Mouse (Mus musculus): ENCODE measurements around the gene Prm2. TPM values are rescaled to one million over a fixed set of nuclear protein-coding genes. Genes with fewer than 3 reads are reported as not detected.

The Prm2 gene
- polyA plus RNA-seq, 1 experiment from 2014 or later: not detected

DNA sequence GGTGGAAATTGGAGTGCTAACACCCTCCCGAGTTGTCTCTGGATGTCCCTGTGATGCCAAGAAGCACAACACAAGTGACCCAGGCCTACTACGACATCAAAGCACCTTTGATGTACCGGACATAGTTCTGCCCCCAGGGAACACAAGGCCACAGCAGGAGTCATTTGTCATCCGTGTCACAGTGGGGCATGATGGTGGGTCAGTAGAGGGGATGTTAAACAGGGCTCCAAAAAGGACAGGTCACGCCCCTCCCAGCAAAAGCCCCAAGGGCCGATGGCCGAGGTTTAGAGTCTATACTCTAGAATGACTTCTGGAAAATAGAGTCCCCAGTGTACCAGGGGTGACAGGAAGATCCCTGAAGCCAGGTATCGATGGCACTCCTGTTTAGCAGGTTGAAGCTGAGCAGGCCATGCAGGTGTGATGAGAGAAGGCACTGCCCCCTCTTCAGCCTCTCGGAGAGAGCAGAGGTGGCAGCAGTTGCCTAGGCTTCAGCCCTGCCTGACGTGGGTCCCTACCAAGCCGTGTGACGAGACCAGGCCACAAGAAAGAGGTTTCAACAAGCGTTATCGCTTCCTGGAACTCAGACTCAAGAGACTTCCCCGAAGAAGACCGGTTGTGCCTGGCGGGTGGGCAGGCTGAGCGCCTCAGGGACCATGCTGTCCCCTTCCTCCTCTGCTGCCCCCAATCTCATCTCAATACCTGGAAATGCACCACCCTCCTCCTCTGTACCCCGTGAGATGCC is 24.0 kb downstream of the Prm2 start:
- Histone ChIP-seq H3K9ac (ENCODE audit: low read length) (no peak overlapping the region), H3K27ac (ENCODE audit: low read length) (no peak overlapping the region), H3K4me1 (ENCODE audit: control insufficient read depth, insufficient read depth, low read length) (0 out of 2 replicates have a peak, but pooled peaks cover 12% of the 10 kb centered on the region), H3K27me3 (ENCODE audit: control insufficient read depth, insufficient read depth, low read length) (no peaks in the 10 kb centered on the region), H3K4me2 (ENCODE audit: low read depth, low read length) (no peak overlapping the region), H3K4me3 (replicated peaks; ENCODE audit: low read length) (no peak overlapping the region), H3K36me3 (ENCODE audit: control insufficient read depth, insufficient read depth, low read length) (no peaks in the 10 kb centered on the region), H3K9me3 (replicated peaks; ENCODE audit: control insufficient read depth, low read length) (no peaks in the 10 kb centered on the region)
- no peak for ATAC-seq (ENCODE audit: insufficient read depth, low FRiP score)
- 71% methylated on average over 19 of the region's 19 CpGs for WGBS

DNA sequence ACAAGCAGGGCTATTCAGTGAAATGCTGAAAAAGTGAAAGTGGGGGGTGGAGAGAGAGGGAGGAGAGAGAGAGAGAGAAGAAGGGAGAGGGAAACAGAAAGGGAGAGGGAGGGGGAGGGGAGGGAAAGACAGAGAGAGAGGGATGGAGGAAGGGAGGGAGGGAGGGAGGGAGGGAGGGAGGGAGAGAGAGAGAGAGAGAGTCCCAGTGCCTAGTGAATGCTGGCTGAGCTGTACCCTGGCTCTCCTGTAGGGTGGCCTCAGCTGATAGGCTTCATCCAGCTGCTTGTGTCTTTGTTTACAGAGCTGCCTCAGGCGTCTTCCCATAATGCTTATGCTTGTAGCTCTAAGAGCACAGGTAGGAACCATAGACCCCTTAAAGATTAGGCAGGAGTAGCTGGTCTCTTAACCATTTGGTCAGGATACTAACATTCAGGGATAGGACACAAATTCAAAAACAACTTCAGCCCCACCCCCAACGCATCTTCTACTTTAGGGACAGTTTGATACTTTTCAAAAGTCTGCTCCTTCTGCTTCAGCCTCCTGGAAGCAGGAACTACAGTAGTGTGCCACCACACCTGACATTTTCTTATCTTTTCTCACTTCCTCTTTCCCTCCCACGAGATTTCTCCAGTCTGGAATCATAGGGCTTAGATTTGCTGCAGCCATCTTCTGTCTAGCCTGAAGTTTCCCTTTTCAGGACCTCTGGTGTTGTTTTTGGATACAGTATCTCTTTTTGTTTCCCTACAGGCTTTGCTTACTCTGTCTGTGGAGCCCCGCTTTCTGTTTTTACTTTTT is 25.2 kb downstream of the Prm2 start:
- Histone ChIP-seq H3K27me3 (ENCODE audit: control insufficient read depth, insufficient read depth, low read length) (no peaks in the 10 kb centered on the region), H3K4me3 (replicated peaks; ENCODE audit: low read length) (no peak overlapping the region), H3K27ac (ENCODE audit: low read length) (no peak overlapping the region; the same call in 1 of the 2 replicates), H3K36me3 (ENCODE audit: control insufficient read depth, insufficient read depth, low read length) (no peaks in the 10 kb centered on the region), H3K4me2 (ENCODE audit: low read depth, low read length) (no peak overlapping the region), H3K9ac (ENCODE audit: low read length) (no peak overlapping the region), H3K4me1 (ENCODE audit: control insufficient read depth, insufficient read depth, low read length) (0 out of 2 replicates have a peak, but pooled peaks cover 9% of the 10 kb centered on the region), H3K9me3 (replicated peaks; ENCODE audit: control insufficient read depth, low read length) (no peaks in the 10 kb centered on the region)
- ATAC-seq (ENCODE audit: insufficient read depth, low FRiP score): peak; percentile 27; the same call in 1 of the 2 replicates
- WGBS: 39% methylated on average over 4 of the region's 4 CpGs

DNA sequence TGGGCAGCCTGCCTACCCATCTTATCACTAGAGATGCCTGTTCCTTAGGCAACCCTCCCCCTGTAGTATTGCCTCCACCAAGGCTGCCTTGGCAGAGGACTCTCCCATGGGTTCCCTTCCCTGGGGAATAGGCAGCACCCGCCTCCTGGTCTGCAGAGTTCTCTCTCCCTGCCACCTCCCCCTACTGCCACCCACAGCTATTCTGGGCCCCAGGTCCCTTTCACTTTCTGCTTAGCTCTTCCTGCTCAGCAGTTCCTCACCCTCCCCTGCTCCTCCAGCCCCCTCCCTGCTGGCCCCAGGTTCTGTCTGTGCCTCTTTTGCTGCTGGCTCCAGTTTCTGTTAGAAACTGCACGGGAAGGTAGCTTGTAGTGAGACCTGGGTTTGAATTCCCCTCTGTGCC is 26.3 kb downstream of the Prm2 start:
- 68% methylated on average over 2 of the region's 2 CpGs for WGBS
- H3K9ac ChIP-seq (ENCODE audit: low read length): no peak overlapping the region
- H3K9me3 ChIP-seq (replicated peaks; ENCODE audit: control insufficient read depth, low read length): no peaks in the 10 kb centered on the region

DNA sequence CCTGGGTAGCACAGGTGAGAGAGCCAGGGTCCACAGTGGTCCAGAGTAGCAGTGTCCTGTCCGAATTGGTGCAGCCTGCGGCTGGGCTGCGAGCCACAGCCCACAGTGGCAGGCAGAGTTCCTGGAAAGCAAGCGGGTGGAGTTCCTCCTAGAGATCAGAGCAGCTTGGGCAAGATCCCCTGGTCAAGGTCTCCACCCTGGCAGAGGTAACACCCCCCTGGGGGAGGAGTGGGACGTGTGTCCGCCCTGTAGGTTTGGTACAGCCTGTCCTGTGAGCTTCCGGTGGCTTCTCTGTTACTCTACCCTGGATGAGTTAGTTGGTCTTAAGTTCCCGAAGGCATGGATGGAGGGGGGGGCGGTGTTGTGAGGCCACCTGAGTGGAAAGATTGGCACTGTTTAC is 27.1 kb downstream of the Prm2 start:
- ATAC-seq (ENCODE audit: insufficient read depth, low FRiP score): no peak

More for the DNA sequence above, 26.3 kb downstream of the Prm2 start:
- H3K4me2 ChIP-seq (ENCODE audit: low read depth, low read length): no peak overlapping the region
- no peak overlapping the region for H3K4me3 ChIP-seq (replicated peaks; ENCODE audit: low read length)
- no peak overlapping the region for H3K27ac ChIP-seq (ENCODE audit: low read length)
- H3K27me3 ChIP-seq (ENCODE audit: control insufficient read depth, insufficient read depth, low read length): no peaks in the 10 kb centered on the region
- H3K36me3 ChIP-seq (ENCODE audit: control insufficient read depth, insufficient read depth, low read length): no peaks in the 10 kb centered on the region
- no peak for ATAC-seq (ENCODE audit: insufficient read depth, low FRiP score)
- 0 out of 2 replicates have a peak, but pooled peaks cover 9% of the 10 kb centered on the region for H3K4me1 ChIP-seq (ENCODE audit: control insufficient read depth, insufficient read depth, low read length)

DNA sequence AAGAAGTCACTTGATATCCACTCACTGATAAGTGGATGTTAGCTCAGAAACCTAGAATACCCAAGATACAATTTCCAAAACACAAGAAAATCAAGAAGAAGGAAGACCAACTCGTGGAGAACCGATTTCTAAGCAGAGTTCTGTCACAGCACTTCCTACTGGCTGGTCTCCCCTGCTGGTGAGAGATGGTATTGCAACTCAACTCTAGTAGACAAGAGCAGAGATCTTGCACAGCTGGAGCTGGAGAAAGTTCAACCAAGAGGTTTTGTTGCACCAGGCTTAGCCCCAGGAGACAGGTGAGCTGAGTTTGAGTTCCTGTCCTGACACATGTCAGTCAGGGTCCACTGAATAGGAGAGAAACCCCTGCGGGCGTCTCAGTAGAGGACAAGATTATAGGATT is 28.8 kb downstream of the Prm2 start:
- Histone ChIP-seq H3K9ac (ENCODE audit: low read length) (no peak overlapping the region), H3K4me3 (replicated peaks; ENCODE audit: low read length) (no peak overlapping the region), H3K4me2 (ENCODE audit: low read depth, low read length) (no peak overlapping the region), H3K27ac (ENCODE audit: low read length) (no peak overlapping the region), H3K27me3 (ENCODE audit: control insufficient read depth, insufficient read depth, low read length) (no peaks in the 10 kb centered on the region), H3K9me3 (replicated peaks; ENCODE audit: control insufficient read depth, low read length) (no peaks in the 10 kb centered on the region), H3K36me3 (ENCODE audit: control insufficient read depth, insufficient read depth, low read length) (no peaks in the 10 kb centered on the region), H3K4me1 (ENCODE audit: control insufficient read depth, insufficient read depth, low read length) (peaks cover 17% of the 10 kb centered on the region; the same call in 1 of the 2 replicates)
- ATAC-seq (ENCODE audit: insufficient read depth, low FRiP score): no peak
- 49% methylated on average over 4 of the region's 4 CpGs for WGBS

More for the DNA sequence above, 27.1 kb downstream of the Prm2 start:
- no peaks in the 10 kb centered on the region for H3K36me3 ChIP-seq (ENCODE audit: control insufficient read depth, insufficient read depth, low read length)
- no peak overlapping the region for H3K9ac ChIP-seq (ENCODE audit: low read length)
- H3K4me3 ChIP-seq (replicated peaks; ENCODE audit: low read length): no peak overlapping the region
- 53% methylated on average over 9 of the region's 9 CpGs for WGBS
- 0 out of 2 replicates have a peak, but pooled peaks cover 12% of the 10 kb centered on the region for H3K4me1 ChIP-seq (ENCODE audit: control insufficient read depth, insufficient read depth, low read length)
- H3K27ac ChIP-seq (ENCODE audit: low read length): no peak overlapping the region
- no peaks in the 10 kb centered on the region for H3K27me3 ChIP-seq (ENCODE audit: control insufficient read depth, insufficient read depth, low read length)
- no peaks in the 10 kb centered on the region for H3K9me3 ChIP-seq (replicated peaks; ENCODE audit: control insufficient read depth, low read length)
- H3K4me2 ChIP-seq (ENCODE audit: low read depth, low read length): no peak overlapping the region

DNA sequence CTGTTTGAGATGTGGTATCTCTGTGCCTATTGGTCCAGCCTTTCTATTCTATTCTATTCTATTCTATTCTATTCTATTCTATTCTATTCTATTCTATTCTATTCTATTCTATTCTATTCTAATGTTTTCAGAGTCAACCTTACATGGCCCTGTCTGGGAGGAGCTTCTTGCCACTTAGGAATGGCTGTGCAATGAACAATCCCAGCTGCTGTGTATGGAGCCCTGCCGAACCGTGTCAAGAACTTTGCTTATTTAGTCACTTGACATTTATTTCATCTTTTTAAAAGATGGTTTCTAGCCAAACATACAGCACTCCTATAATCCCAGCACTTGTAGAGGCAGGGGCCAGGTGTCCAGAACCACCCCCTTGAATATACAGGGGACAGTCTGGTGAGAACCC is 31.6 kb downstream of the Prm2 start:
- 24% methylated on average over 2 of the region's 2 CpGs for WGBS
- Histone ChIP-seq H3K27me3 (ENCODE audit: control insufficient read depth, insufficient read depth, low read length) (no peaks in the 10 kb centered on the region), H3K4me3 (replicated peaks; ENCODE audit: low read length) (no peak overlapping the region), H3K4me1 (ENCODE audit: control insufficient read depth, insufficient read depth, low read length) (peaks cover 13% of the 10 kb centered on the region; the same call in 1 of the 2 replicates), H3K4me2 (ENCODE audit: low read depth, low read length) (no peak overlapping the region), H3K9ac (ENCODE audit: low read length) (no peak overlapping the region), H3K27ac (ENCODE audit: low read length) (no peak overlapping the region), H3K9me3 (replicated peaks; ENCODE audit: control insufficient read depth, low read length) (no peaks in the 10 kb centered on the region), H3K36me3 (ENCODE audit: control insufficient read depth, insufficient read depth, low read length) (no peaks in the 10 kb centered on the region)
- ATAC-seq (ENCODE audit: insufficient read depth, low FRiP score): no peak

DNA sequence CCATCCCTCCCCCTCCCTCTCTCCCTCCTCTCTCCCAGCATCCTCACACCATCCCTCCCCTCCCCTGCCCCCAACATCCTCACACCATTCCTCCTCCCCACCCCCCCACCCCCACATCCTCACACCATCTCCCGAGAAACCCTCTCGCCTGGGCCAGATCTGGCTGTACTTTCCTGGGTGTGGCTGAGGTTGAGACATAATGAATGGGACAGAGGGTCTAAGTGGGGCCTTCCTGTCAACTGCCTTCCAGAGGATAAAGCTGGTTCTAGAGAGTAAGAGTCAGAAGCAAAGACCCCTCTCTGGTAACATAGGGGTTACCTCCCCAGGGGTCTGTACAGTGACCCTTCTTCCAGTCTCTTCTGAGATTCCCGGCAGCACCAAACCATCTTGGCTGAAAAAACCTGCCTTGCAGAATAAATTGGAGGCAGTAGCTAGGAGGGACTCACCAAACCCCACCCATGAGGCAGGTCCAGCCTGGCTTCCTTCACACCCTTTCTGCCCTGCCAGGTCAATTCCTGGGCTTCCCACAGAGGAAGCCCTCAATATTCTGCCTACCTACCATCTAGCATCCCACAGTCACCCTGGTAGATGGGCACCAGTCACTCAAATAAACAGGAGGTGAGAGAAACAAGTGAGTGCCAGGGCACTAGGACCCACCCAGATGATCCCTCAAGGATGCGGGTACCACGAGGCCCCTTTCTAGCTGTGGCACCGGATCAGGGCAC is 32.2 kb downstream of the Prm2 start:
- H3K9ac ChIP-seq (ENCODE audit: low read length): no peak overlapping the region
- no peaks in the 10 kb centered on the region for H3K27me3 ChIP-seq (ENCODE audit: control insufficient read depth, insufficient read depth, low read length)
- WGBS: 44% methylated on average over 6 of the region's 6 CpGs
- H3K4me2 ChIP-seq (ENCODE audit: low read depth, low read length): no peak overlapping the region
- no peaks in the 10 kb centered on the region for H3K9me3 ChIP-seq (replicated peaks; ENCODE audit: control insufficient read depth, low read length)
- H3K4me1 ChIP-seq (ENCODE audit: control insufficient read depth, insufficient read depth, low read length): peaks cover 10% of the 10 kb centered on the region; the same call in 1 of the 2 replicates
- no peak overlapping the region for H3K27ac ChIP-seq (ENCODE audit: low read length)
- ATAC-seq (ENCODE audit: insufficient read depth, low FRiP score): no peak
- H3K4me3 ChIP-seq (replicated peaks; ENCODE audit: low read length): no peak overlapping the region
- H3K36me3 ChIP-seq (ENCODE audit: control insufficient read depth, insufficient read depth, low read length): no peaks in the 10 kb centered on the region

DNA sequence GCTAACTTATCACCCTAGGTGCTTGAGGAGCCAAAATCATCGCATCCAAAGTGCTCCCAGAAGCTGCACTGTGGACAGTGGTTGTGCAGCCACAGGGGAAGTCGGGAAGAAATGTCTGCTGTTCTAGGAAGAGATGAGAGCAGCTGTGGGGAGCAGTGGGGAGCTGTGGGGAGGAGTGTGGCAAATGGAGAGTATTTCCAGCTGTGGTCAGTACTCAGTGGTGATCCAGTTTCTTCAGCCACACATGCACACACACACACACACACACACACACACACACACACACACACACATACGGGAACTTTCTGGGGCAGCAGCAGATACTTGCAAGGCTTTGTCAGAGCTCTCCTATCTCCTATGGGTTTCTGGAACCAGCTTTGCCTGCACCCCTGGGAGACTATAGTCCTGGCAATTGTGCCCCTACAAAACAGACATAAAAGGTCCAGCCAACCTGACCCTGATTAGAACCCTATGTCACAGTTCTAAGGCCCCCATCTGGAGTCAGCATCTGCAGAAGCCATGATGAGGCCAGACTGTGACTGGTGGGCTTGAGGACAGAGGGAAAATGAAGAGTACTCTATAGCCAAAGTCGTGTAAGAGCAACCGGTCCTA is 33.3 kb downstream of the Prm2 start:
- Histone ChIP-seq H3K4me2 (ENCODE audit: low read depth, low read length) (no peak overlapping the region), H3K27ac (ENCODE audit: low read length) (no peak overlapping the region), H3K4me3 (replicated peaks; ENCODE audit: low read length) (no peak overlapping the region), H3K9me3 (replicated peaks; ENCODE audit: control insufficient read depth, low read length) (no peaks in the 10 kb centered on the region), H3K36me3 (ENCODE audit: control insufficient read depth, insufficient read depth, low read length) (no peaks in the 10 kb centered on the region), H3K9ac (ENCODE audit: low read length) (no peak overlapping the region), H3K27me3 (ENCODE audit: control insufficient read depth, insufficient read depth, low read length) (no peaks in the 10 kb centered on the region), H3K4me1 (ENCODE audit: control insufficient read depth, insufficient read depth, low read length) (peaks cover 8% of the 10 kb centered on the region; the same call in 1 of the 2 replicates)
- no peak for ATAC-seq (ENCODE audit: insufficient read depth, low FRiP score)
- WGBS: 64% methylated on average over 5 of the region's 5 CpGs
